Mouse (Mus musculus) ES-Bruce4 (cell line): ENCODE measurements at regions not wholly inside any gene's neighbourhood (a gene's known extent, or its start where the extent isn't known, plus 50 kb on each side); places are given as distances from the start of the nearest gene placed in this dataset.

Experiments
- CTCF ChIP-seq: IDR thresholded peaks from one replicate; pipeline ENCODE4 v1.8.1; 2011; ENCODE audit warnings: low read depth, low read length
- POLR2A ChIP-seq: IDR thresholded peaks from one replicate; pipeline ENCODE4 v1.8.1; 2011; ENCODE audit warnings: low read length; ENCODE audit not compliant: insufficient read depth

DNA sequence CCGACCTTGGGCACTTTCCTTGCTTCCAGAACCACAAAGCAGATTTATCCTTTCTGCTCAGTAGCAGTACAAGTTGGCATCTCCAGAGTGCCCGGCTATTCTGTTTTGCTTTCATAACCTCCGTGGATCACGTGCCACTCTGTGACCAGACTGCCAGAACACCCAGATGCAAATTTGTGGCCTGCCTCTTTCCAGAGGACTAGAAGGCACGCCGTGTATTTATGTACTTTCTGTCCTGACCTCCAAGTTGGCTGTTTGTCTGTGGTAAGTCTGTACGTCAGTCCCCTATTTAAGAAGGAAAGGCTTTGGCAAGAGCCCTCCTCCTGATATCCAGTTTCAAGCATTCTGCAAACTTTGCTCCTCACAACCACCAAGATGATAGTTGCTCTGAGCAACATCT, 319.6 kb upstream of the Dynlrb2 start:
- TF ChIP-seq CTCF (no peak), POLR2A (no peak)
